Mouse (Mus musculus) lung, postnatal 0 days (tissue): ENCODE measurements around the gene Nid2. TPM values are rescaled to one million over a fixed set of nuclear protein-coding genes. Genes with fewer than 3 reads are reported as not detected.

Source experiments
- ATAC-seq: fragments of 200-750 bp; cut with Nextera tagmentation; 2 replicates; pipeline ENCODE4 v1.8.0; 2017; ENCODE audit warnings: moderate library complexity
- DNase-seq: peaks from one replicate; pipeline ENCODE4 v3.0.0-alpha.2; 2016; ENCODE audit warnings: low spot score
- H3K27ac ChIP-seq: fragments of 300-500 bp; sonication (generic); 2 replicates; pipeline ENCODE4 v1.5.1; 2014; ENCODE audit warnings: antibody characterized with exemption, mild to moderate bottlenecking, low read length, mixed read lengths
- H3K27me3 ChIP-seq: fragments of 300-500 bp; sonication (generic); replicated peaks from 2 replicates; pipeline ENCODE4 v1.6.1; 2014; ENCODE audit warnings: low read length, mixed read lengths; ENCODE audit not compliant: insufficient read depth
- H3K36me3 ChIP-seq: fragments of 300-500 bp; sonication (generic); 2 replicates; pipeline ENCODE4 v1.6.1; 2014; ENCODE audit warnings: low read length, mixed read lengths; ENCODE audit not compliant: insufficient read depth
- H3K4me1 ChIP-seq: fragments of 300-500 bp; sonication (generic); 2 replicates; pipeline ENCODE4 v1.6.1; 2014; ENCODE audit warnings: antibody characterized with exemption, low read depth, low read length, mixed read lengths; ENCODE audit not compliant: insufficient read depth
- H3K4me2 ChIP-seq: fragments of 300-500 bp; sonication (generic); replicated peaks from 2 replicates; pipeline ENCODE4 v1.6.1; 2014; ENCODE audit warnings: low read depth, mild to moderate bottlenecking, low read length, moderate library complexity, mixed read lengths
- H3K4me3 ChIP-seq: fragments of 300-500 bp; sonication (generic); 2 replicates; pipeline ENCODE4 v1.5.1; 2014; ENCODE audit warnings: low read depth, low read length
- H3K9ac ChIP-seq: fragments of 300-500 bp; sonication (generic); replicated peaks from 2 replicates; pipeline ENCODE4 v1.6.1; 2014; ENCODE audit warnings: low read depth, mild to moderate bottlenecking
- H3K9me3 ChIP-seq: fragments of 300-500 bp; sonication (generic); 2 replicates; pipeline ENCODE4 v1.6.1; 2016; ENCODE audit warnings: low read length, mixed read lengths
- CTCF ChIP-seq: IDR thresholded peaks from 2 replicates; pipeline ENCODE4 v1.5.1; 2016; ENCODE audit warnings: antibody characterized with exemption, mild to moderate bottlenecking
- EP300 ChIP-seq: IDR thresholded peaks from 2 replicates; pipeline ENCODE4 v1.6.1; 2016; ENCODE audit warnings: antibody characterized with exemption, mild to moderate bottlenecking, control low read depth
- WGBS: fragments of 180-500 bp; shearing (Covaris S2); extraction: QIAGEN DNeasy Blood & Tissue Kit; methylation state at CpG from one replicate; pipeline ENCODE4 v1.1.7; 2014; 5-methylcytosine and 5-hydroxymethylcytosine counted together
- polyA plus RNA-seq: library from polyadenylated mRNA; unstranded; fragments of >200 nt; fragmentation: Nextera tagmentation; extraction: Ambion mirVana; gene quantifications from 2 replicates; pipeline ENCODE4 v1.2.1, GENCODE M21; 2015

The Nid2 gene
- polyA plus RNA-seq = 39.0 and 40.4 TPM in 2 replicates

DNA sequence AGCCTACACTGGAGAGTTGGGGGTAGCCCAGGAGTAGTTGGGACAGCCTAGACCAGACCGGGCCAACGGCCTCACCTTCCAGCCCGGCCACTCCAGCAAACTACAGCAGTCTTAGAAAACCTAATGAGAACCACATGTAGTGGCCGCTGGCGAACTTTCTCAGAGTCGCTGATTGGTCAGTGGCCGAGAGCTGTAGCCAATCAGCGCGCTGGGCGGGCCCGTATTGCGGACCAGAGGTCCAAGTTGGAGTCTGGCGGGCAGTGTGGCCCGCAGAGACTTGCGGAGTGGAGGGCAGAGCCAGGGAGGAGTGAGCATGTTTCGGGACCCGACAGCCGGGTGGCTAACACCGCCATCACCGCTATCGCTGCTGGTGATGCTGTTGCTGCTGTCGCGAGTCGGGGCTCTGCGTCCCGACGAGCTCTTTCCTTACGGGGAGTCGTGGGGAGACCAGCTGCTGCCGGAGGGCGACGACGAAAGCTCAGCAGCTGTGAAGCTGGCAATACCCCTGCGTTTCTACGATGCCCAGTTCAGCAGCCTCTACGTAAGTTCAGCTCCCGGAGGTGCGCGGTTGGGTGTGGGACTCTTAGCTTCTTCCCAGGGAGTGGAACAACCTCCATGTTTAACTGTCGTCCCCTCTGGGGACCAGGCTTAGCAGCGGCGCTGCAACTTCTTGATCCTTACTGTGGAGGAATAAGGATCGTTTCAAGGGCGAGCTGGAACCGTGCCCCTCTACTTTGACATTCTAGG is at the start of gene Nid2:
Gene Nid2, plus strand, starts transcription at position 241 of the 747 bp plus-strand sequence.
- Histone ChIP-seq H3K4me3 (peak within 1 kb of the TSS; percentile 54), H3K36me3 (no peaks in the 10 kb centered on the region), H3K4me1 (0 out of 2 replicates have a peak, but pooled peaks cover 4% of the 10 kb centered on the region), H3K9ac (peak within 1 kb of the TSS; percentile 41; the same call in 1 of the 2 replicates), H3K4me2 (peak within 1 kb of the TSS; percentile 75), H3K9me3 (no peaks in the 10 kb centered on the region), H3K27me3 (peaks cover 10% of the 10 kb centered on the region; the same call in 1 of the 2 replicates), H3K27ac (peak within 1 kb of the TSS; percentile 72)
- peak; percentile 94 for DNase-seq
- no peak for TF ChIP-seq EP300
- no peak; the same call in 1 of the 2 replicates for TF ChIP-seq CTCF
- WGBS = under 1% methylated on average over 45 of the region's 45 CpGs
- ATAC-seq = peak; percentile 98

DNA sequence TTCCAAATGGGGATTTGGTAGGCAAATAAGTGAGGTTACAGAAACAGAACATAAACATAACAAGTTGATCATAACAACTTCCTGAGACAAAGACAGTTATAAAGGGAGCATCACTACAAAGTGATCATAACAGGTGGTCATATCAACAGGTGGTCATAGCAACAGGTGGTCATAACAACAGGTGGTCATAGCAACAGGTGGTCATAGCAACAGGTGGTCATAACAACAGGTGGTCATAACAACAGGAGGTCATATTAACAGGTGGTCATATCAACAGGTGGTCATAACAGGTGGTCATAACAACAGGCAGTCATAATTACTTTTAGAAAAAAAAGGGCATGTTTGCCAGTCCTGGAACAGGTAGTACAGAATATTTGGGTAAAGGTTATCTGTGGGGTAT is 49.5 kb upstream of the Nid2 start:
- ATAC-seq (no peak), DNase-seq (no peak)
- H3K4me2 ChIP-seq = no peak overlapping the region
- TF ChIP-seq EP300 (no peak), CTCF (no peak)
- H3K36me3 ChIP-seq = no peaks in the 10 kb centered on the region
- no peak overlapping the region for H3K27ac ChIP-seq
- no peak overlapping the region for H3K9ac ChIP-seq
- H3K9me3 ChIP-seq = no peaks in the 10 kb centered on the region
- no peaks in the 10 kb centered on the region for H3K27me3 ChIP-seq
- H3K4me1 ChIP-seq = no peaks in the 10 kb centered on the region
- H3K4me3 ChIP-seq = no peak overlapping the region

GRCm38 (mm10) chr14:19705649-19706048 is 45.4 kb upstream of the Nid2 start:
- no peak overlapping the region for H3K9ac ChIP-seq
- no peaks in the 10 kb centered on the region for H3K36me3 ChIP-seq
- peak; percentile 90 for TF ChIP-seq CTCF
- TF ChIP-seq EP300 = no peak
- H3K4me3 ChIP-seq = no peak overlapping the region
- H3K9me3 ChIP-seq = no peaks in the 10 kb centered on the region
- H3K27me3 ChIP-seq = no peaks in the 10 kb centered on the region
- DNase-seq (peak; percentile 74), ATAC-seq (peak; percentile 78)
- H3K27ac ChIP-seq = no peak overlapping the region
- H3K4me1 ChIP-seq = 0 out of 2 replicates have a peak, but pooled peaks cover 3% of the 10 kb centered on the region
- no peak overlapping the region for H3K4me2 ChIP-seq
- 9% methylated on average over 16 of the region's 16 CpGs for WGBS

- ATAC-seq = peak; percentile 44; the same call in 1 of the 2 replicates
- TF ChIP-seq CTCF (peak; percentile 97), EP300 (no peak)
- DNase-seq = peak; percentile 87
- Histone ChIP-seq H3K36me3 (no peaks in the 10 kb centered on the region), H3K27me3 (no peaks in the 10 kb centered on the region), H3K4me2 (no peak overlapping the region), H3K4me3 (no peak overlapping the region), H3K9ac (no peak overlapping the region), H3K27ac (no peak overlapping the region), H3K4me1 (0 out of 2 replicates have a peak, but pooled peaks cover 3% of the 10 kb centered on the region), H3K9me3 (no peaks in the 10 kb centered on the region)
- WGBS = 0% methylated on average over 5 of the region's 5 CpGs
These were observed 44.6 kb upstream of the Nid2 start for GRCm38 (mm10) chr14:19706454-19706853.

DNA sequence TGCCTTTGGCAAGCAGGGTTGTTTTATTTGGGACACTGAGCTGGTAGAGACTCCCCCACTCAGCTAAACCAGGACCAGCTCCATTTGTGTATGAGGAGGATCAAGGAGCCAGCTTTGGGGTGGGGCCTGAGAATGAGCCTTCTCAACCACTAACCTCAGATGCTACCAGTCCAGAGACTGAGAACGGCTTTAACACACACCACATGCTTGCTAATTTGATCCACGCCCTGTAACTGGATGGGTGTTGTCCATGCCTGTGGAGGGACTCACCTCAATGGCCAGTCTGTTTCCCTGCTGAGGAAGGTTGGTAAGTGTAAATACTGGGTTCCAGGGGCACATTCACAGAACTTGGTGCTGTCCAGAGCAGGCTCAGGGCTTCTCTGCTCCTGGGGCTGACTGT is 44.1 kb upstream of the Nid2 start:
- Histone ChIP-seq H3K4me1 (0 out of 2 replicates have a peak, but pooled peaks cover 3% of the 10 kb centered on the region), H3K9me3 (no peaks in the 10 kb centered on the region), H3K27me3 (no peaks in the 10 kb centered on the region), H3K36me3 (no peaks in the 10 kb centered on the region), H3K27ac (peak overlapping the region; percentile 15; the same call in 1 of the 2 replicates), H3K9ac (no peak overlapping the region), H3K4me2 (no peak overlapping the region), H3K4me3 (no peak overlapping the region)
- ATAC-seq (no peak), DNase-seq (no peak)
- no peak for TF ChIP-seq CTCF
- TF ChIP-seq EP300 = no peak
- WGBS = 44% methylated on average over 2 of the region's 2 CpGs

GRCm38 (mm10) chr14:19707721-19708507 is 43.2 kb upstream of the Nid2 start:
- Histone ChIP-seq H3K9me3 (no peaks in the 10 kb centered on the region), H3K27ac (no peak overlapping the region), H3K9ac (no peak overlapping the region), H3K36me3 (no peaks in the 10 kb centered on the region), H3K27me3 (no peaks in the 10 kb centered on the region), H3K4me3 (no peak overlapping the region), H3K4me1 (peaks cover 4% of the 10 kb centered on the region; the same call in 1 of the 2 replicates), H3K4me2 (no peak overlapping the region)
- ATAC-seq = no peak
- 50% methylated on average over 11 of the region's 11 CpGs for WGBS
- TF ChIP-seq EP300 (no peak), CTCF (no peak)
- DNase-seq = no peak
